Mouse (Mus musculus): ENCODE measurements around the gene Vmn1r78. TPM values are rescaled to one million over a fixed set of nuclear protein-coding genes. Genes with fewer than 3 reads are reported as not detected.
"Not testable (repeated sequence)": the region's sequence is repeated elsewhere in the genome, so short reads cannot be mapped to it uniquely, and the experiment has no call there.

Vmn1r78 gene
- not detected in 2 replicates for polyA plus RNA-seq (2014; fragmentation: Nextera tagmentation; extraction: Ambion mirVana)

GRCm38 (mm10) chr7:12149957-12150356, at the start of gene Vmn1r78:
Vmn1r78 (plus strand) TSS chr7:12150257.
- no peak within 1 kb of the TSS for H3K9ac ChIP-seq (ENCODE audit: low read depth, low read length)
- no peaks in the 10 kb centered on the region for H3K27me3 ChIP-seq (ENCODE audit: control insufficient read depth, insufficient read depth, low read length)
- no peak within 1 kb of the TSS for H3K27ac ChIP-seq (ENCODE audit: low read depth, low read length)
- H3K36me3 ChIP-seq (ENCODE audit: control insufficient read depth, insufficient read depth, low read length): no peaks in the 10 kb centered on the region
- H3K4me1 ChIP-seq (ENCODE audit: control insufficient read depth, insufficient read depth, low read length): no peaks in the 10 kb centered on the region
- no peak for ATAC-seq (ENCODE audit: low FRiP score, low TSS enrichment)
- no peaks in the 10 kb centered on the region for H3K9me3 ChIP-seq (ENCODE audit: control insufficient read depth, low read length)
- WGBS: 64% methylated on average over 2 of the region's 2 CpGs
- H3K4me2 ChIP-seq (replicated peaks; ENCODE audit: low read depth, low read length): no peak within 1 kb of the TSS
- H3K4me3 ChIP-seq (ENCODE audit: low read length): no peak within 1 kb of the TSS

- not testable (repeated sequence) for H3K9ac ChIP-seq (ENCODE audit: low read depth, low read length); H3K4me2 ChIP-seq (replicated peaks; ENCODE audit: low read depth, low read length); H3K27ac ChIP-seq (ENCODE audit: low read depth, low read length); H3K9me3 ChIP-seq (ENCODE audit: control insufficient read depth, low read length); ATAC-seq (ENCODE audit: low FRiP score, low TSS enrichment); H3K4me3 ChIP-seq (ENCODE audit: low read length); H3K27me3 ChIP-seq (ENCODE audit: control insufficient read depth, insufficient read depth, low read length); H3K36me3 ChIP-seq (ENCODE audit: control insufficient read depth, insufficient read depth, low read length); H3K4me1 ChIP-seq (ENCODE audit: control insufficient read depth, insufficient read depth, low read length)
- WGBS: 25% methylated on average over 1 of the region's 1 CpGs
Observed at GRCm38 (mm10) chr7:12156463-12156862, 6.4 kb downstream of the Vmn1r78 start.

- not testable (repeated sequence) for H3K27me3 ChIP-seq (ENCODE audit: control insufficient read depth, insufficient read depth, low read length); H3K27ac ChIP-seq (ENCODE audit: low read depth, low read length); H3K9ac ChIP-seq (ENCODE audit: low read depth, low read length); H3K4me3 ChIP-seq (ENCODE audit: low read length); ATAC-seq (ENCODE audit: low FRiP score, low TSS enrichment); H3K4me2 ChIP-seq (replicated peaks; ENCODE audit: low read depth, low read length); H3K36me3 ChIP-seq (ENCODE audit: control insufficient read depth, insufficient read depth, low read length); H3K9me3 ChIP-seq (ENCODE audit: control insufficient read depth, low read length); H3K4me1 ChIP-seq (ENCODE audit: control insufficient read depth, insufficient read depth, low read length)
Observed at GRCm38 (mm10) chr7:12170979-12171378, 20.9 kb downstream of the Vmn1r78 start, which contains the start of gene Vmn1r79. Vmn1r79 (plus strand) TSS chr7:12171279.

GRCm38 (mm10) chr7:12172926-12173325, 22.9 kb downstream of the Vmn1r78 start:
- H3K9me3 ChIP-seq (ENCODE audit: control insufficient read depth, low read length): not testable (repeated sequence)

GRCm38 (mm10) chr7:12188986-12189385, 38.9 kb downstream of the Vmn1r78 start, which contains the start of gene Vmn1r80:
Vmn1r80 (plus strand) TSS chr7:12189286.
- Histone ChIP-seq H3K9ac (ENCODE audit: low read depth, low read length) (no peak within 1 kb of the TSS), H3K36me3 (ENCODE audit: control insufficient read depth, insufficient read depth, low read length) (no peaks in the 10 kb centered on the region), H3K4me1 (ENCODE audit: control insufficient read depth, insufficient read depth, low read length) (no peaks in the 10 kb centered on the region), H3K4me2 (replicated peaks; ENCODE audit: low read depth, low read length) (no peak within 1 kb of the TSS), H3K9me3 (ENCODE audit: control insufficient read depth, low read length) (no peaks in the 10 kb centered on the region), H3K4me3 (ENCODE audit: low read length) (no peak within 1 kb of the TSS), H3K27me3 (ENCODE audit: control insufficient read depth, insufficient read depth, low read length) (no peaks in the 10 kb centered on the region), H3K27ac (ENCODE audit: low read depth, low read length) (no peak within 1 kb of the TSS)
- WGBS: 80% methylated on average over 1 of the region's 1 CpGs
- ATAC-seq (ENCODE audit: low FRiP score, low TSS enrichment): no peak

More at GRCm38 (mm10) chr7:12172926-12173325, 22.9 kb downstream of the Vmn1r78 start:
- H3K4me3 ChIP-seq (ENCODE audit: low read length); H3K27me3 ChIP-seq (ENCODE audit: control insufficient read depth, insufficient read depth, low read length); H3K9ac ChIP-seq (ENCODE audit: low read depth, low read length); H3K27ac ChIP-seq (ENCODE audit: low read depth, low read length); ATAC-seq (ENCODE audit: low FRiP score, low TSS enrichment); H3K4me1 ChIP-seq (ENCODE audit: control insufficient read depth, insufficient read depth, low read length); H3K36me3 ChIP-seq (ENCODE audit: control insufficient read depth, insufficient read depth, low read length); H3K4me2 ChIP-seq (replicated peaks; ENCODE audit: low read depth, low read length): not testable (repeated sequence)
- 68% methylated on average over 2 of the region's 2 CpGs for WGBS

GRCm38 (mm10) chr7:12204141-12204540, 54.1 kb downstream of the Vmn1r78 start:
- Histone ChIP-seq H3K36me3 (ENCODE audit: control insufficient read depth, insufficient read depth, low read length) (no peaks in the 10 kb centered on the region), H3K4me2 (replicated peaks; ENCODE audit: low read depth, low read length) (no peak overlapping the region), H3K9me3 (ENCODE audit: control insufficient read depth, low read length) (peaks cover 5% of the 10 kb centered on the region), H3K4me1 (ENCODE audit: control insufficient read depth, insufficient read depth, low read length) (no peaks in the 10 kb centered on the region), H3K27me3 (ENCODE audit: control insufficient read depth, insufficient read depth, low read length) (no peaks in the 10 kb centered on the region), H3K4me3 (ENCODE audit: low read length) (no peak overlapping the region), H3K27ac (ENCODE audit: low read depth, low read length) (no peak overlapping the region), H3K9ac (ENCODE audit: low read depth, low read length) (no peak overlapping the region)
- ATAC-seq (ENCODE audit: low FRiP score, low TSS enrichment): no peak
- 76% methylated on average over 2 of the region's 2 CpGs for WGBS

Other genes starting within 250 kb of the Vmn1r78 start
- not detected in 2 replicates for gene Vmn1r76, start 212.0 kb upstream of the Vmn1r78 start, polyA plus RNA-seq (2014; fragmentation: Nextera tagmentation; extraction: Ambion mirVana)
- not detected in 2 replicates for gene Vmn1r77, start 113.5 kb upstream of the Vmn1r78 start, polyA plus RNA-seq (2014; fragmentation: Nextera tagmentation; extraction: Ambion mirVana)
- not detected in 2 replicates for gene Vmn1r79, start 21.0 kb downstream of the Vmn1r78 start, polyA plus RNA-seq (2014; fragmentation: Nextera tagmentation; extraction: Ambion mirVana)
- not detected in 2 replicates for gene Vmn1r80, start 39.0 kb downstream of the Vmn1r78 start, polyA plus RNA-seq (2014; fragmentation: Nextera tagmentation; extraction: Ambion mirVana)
- gene Vmn1r81, start 118.0 kb downstream of the Vmn1r78 start, polyA plus RNA-seq (2014; fragmentation: Nextera tagmentation; extraction: Ambion mirVana): not detected in 2 replicates
- not detected in 2 replicates for gene Vmn1r82, start 150.2 kb downstream of the Vmn1r78 start, polyA plus RNA-seq (2014; fragmentation: Nextera tagmentation; extraction: Ambion mirVana)
- gene Vmn1r83, start 179.2 kb downstream of the Vmn1r78 start, polyA plus RNA-seq (2014; fragmentation: Nextera tagmentation; extraction: Ambion mirVana): not detected in 2 replicates
- not detected in 2 replicates for gene Vmn1r84, start 219.0 kb downstream of the Vmn1r78 start, polyA plus RNA-seq (2014; fragmentation: Nextera tagmentation; extraction: Ambion mirVana)

Measured in kidney, embryonic 14.5 days (tissue).